Mouse (Mus musculus) thymus, postnatal 0 days (tissue): ENCODE data around the gene Wdr76. TPM values are rescaled to one million over a fixed set of nuclear protein-coding genes. Genes with fewer than 3 reads are reported as not detected.

Experiments used
- polyA plus RNA-seq: library from polyadenylated mRNA; unstranded; fragments of >200 nt; fragmentation: Nextera tagmentation; extraction: Ambion mirVana; gene quantifications from 2 replicates; pipeline ENCODE4 v1.2.1, GENCODE M21; 2015

The Wdr76 gene
- polyA plus RNA-seq, 1 experiment from 2014 or later, result 23.5 TPM

Other genes starting within 250 kb of the Wdr76 start
- gene Trp53bp1, start 235.3 kb upstream of the Wdr76 start, polyA plus RNA-seq, result 23.0 and 24.3 TPM in 2 replicates
- 0.28 and 0.39 TPM in 2 replicates for gene Map1a, start 217.1 kb upstream of the Wdr76 start, polyA plus RNA-seq
- gene Ppip5k1, start 151.3 kb upstream of the Wdr76 start, polyA plus RNA-seq, result 8.5 and 8.7 TPM in 2 replicates
- 5.9 and 7.0 TPM in 2 replicates for gene Ckmt1, start 149.0 kb upstream of the Wdr76 start, polyA plus RNA-seq
- gene Strc, start 119.6 kb upstream of the Wdr76 start, polyA plus RNA-seq, result 0.07 TPM in 1 of 2 replicates, not detected in the other
- 319 and 390 TPM in 2 replicates for gene Pdia3, start 92.9 kb upstream of the Wdr76 start, polyA plus RNA-seq
- 1.6 and 2.1 TPM in 2 replicates for gene Catsper2, start 92.9 kb upstream of the Wdr76 start, polyA plus RNA-seq
- 1.6 TPM in 2 replicates for gene Ell3, start 62.4 kb upstream of the Wdr76 start, polyA plus RNA-seq
- 522 and 560 TPM in 2 replicates for gene Serf2, start 57.5 kb upstream of the Wdr76 start, polyA plus RNA-seq
- gene Hypk, start 53.4 kb upstream of the Wdr76 start, polyA plus RNA-seq, result 111 and 114 TPM in 2 replicates
- gene Serinc4, start 49.9 kb upstream of the Wdr76 start, polyA plus RNA-seq, result 0.14 and 0.27 TPM in 2 replicates
- 55.0 and 56.2 TPM in 2 replicates for gene Mfap1b, start 32.7 kb upstream of the Wdr76 start, polyA plus RNA-seq
- gene Mfap1a, start 58 bp upstream of the Wdr76 start, polyA plus RNA-seq, result 30.6 and 34.0 TPM in 2 replicates